Mouse (Mus musculus): ENCODE data around the gene Cox8c. TPM values are rescaled to one million over a fixed set of nuclear protein-coding genes. Genes with fewer than 3 reads are reported as not detected.
A peak's percentile ranks its signal among the peaks of the same experiment; 100 is the strongest.

The Cox8c gene
- not detected in 2 replicates for polyA plus RNA-seq (2016; fragmentation: Nextera tagmentation; extraction: Ambion mirVana)

DNA sequence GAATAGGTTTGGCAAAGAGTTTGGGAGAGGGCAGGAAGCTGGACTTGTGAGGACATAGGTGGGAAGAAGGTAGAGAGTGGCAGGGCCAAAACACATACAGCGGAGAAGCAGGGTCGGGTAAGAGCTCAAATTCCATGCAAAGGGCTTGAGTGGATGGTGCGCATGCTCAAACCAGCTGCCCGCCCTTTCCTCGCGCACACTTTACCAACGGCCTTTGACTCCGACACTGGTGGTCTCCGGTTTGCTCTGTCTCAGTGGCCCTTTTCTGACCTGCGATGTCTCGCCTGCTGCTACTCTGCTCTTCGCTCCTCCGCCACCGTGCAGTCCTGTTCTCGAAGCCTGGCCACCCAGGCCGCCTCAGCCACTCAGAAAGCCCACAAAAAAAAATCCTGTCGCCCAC, at the start of gene Cox8c:
Cox8c (plus strand) TSS at position 226 of the 400 bp plus-strand sequence.
- DNase-seq (ENCODE audit: low spot score) = no peak
- H3K4me3 ChIP-seq = no peak within 1 kb of the TSS
- H3K36me3 ChIP-seq (replicated peaks) = no peaks in the 10 kb centered on the region
- H3K4me1 ChIP-seq = no peaks in the 10 kb centered on the region
- H3K9me3 ChIP-seq = no peaks in the 10 kb centered on the region
- WGBS = 90% methylated on average over 17 of the region's 17 CpGs
- no peaks in the 10 kb centered on the region for H3K27me3 ChIP-seq (replicated peaks; ENCODE audit: low read depth, poor library complexity, severe bottlenecking)
- H3K27ac ChIP-seq (replicated peaks) = no peak within 1 kb of the TSS

DNA sequence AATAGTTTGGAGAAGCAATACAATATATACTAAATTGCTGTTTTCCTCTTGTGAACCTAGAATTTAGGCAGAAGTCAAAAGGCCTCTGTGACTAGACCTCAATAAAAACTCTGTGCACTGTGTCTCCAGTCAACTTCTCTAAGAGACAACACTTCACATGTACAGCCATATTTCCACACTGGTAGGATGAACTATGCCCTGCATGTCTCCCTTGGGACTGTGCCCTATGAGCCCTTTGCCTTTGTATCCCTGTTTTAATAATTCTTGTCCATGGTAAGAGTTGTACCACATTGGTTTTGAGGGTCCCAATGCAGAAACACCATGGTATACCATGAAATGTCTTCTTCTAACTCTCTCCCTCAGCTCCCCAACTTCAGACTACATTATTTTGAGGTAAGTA, 38.3 kb upstream of the Cox8c start:
- no peaks in the 10 kb centered on the region for H3K4me1 ChIP-seq
- H3K9me3 ChIP-seq = no peaks in the 10 kb centered on the region
- no peaks in the 10 kb centered on the region for H3K27me3 ChIP-seq (replicated peaks; ENCODE audit: low read depth, poor library complexity, severe bottlenecking)
- no peak overlapping the region for H3K4me3 ChIP-seq
- DNase-seq (ENCODE audit: low spot score) = no peak
- peaks cover under 1% of the 10 kb centered on the region; the same call in 1 of the 2 replicates for H3K36me3 ChIP-seq (replicated peaks)
- no peak overlapping the region for H3K27ac ChIP-seq (replicated peaks)

- no peak for DNase-seq (ENCODE audit: low spot score)
- Histone ChIP-seq H3K27ac (replicated peaks) (no peak overlapping the region), H3K36me3 (replicated peaks) (peaks cover 14% of the 10 kb centered on the region), H3K9me3 (no peaks in the 10 kb centered on the region), H3K27me3 (replicated peaks; ENCODE audit: low read depth, poor library complexity, severe bottlenecking) (no peaks in the 10 kb centered on the region), H3K4me3 (no peak overlapping the region), H3K4me1 (no peaks in the 10 kb centered on the region)
- WGBS = 97% methylated on average over 2 of the region's 2 CpGs
Observed at GRCm38 (mm10) chr12:102869802-102870201, 29.3 kb upstream of the Cox8c start.

GRCm38 (mm10) chr12:102870527-102870926, 28.6 kb upstream of the Cox8c start:
- peaks cover 1% of the 10 kb centered on the region; the same call in 1 of the 2 replicates for H3K4me1 ChIP-seq
- no peaks in the 10 kb centered on the region for H3K27me3 ChIP-seq (replicated peaks; ENCODE audit: low read depth, poor library complexity, severe bottlenecking)
- WGBS = 86% methylated on average over 1 of the region's 1 CpGs
- H3K36me3 ChIP-seq (replicated peaks) = peaks cover 14% of the 10 kb centered on the region
- no peak overlapping the region for H3K27ac ChIP-seq (replicated peaks)
- no peaks in the 10 kb centered on the region for H3K9me3 ChIP-seq
- no peak overlapping the region for H3K4me3 ChIP-seq
- DNase-seq (ENCODE audit: low spot score) = no peak

GRCm38 (mm10) chr12:102877301-102878030, 21.6 kb upstream of the Cox8c start:
- Histone ChIP-seq H3K4me1 (peaks cover 20% of the 10 kb centered on the region), H3K9me3 (no peaks in the 10 kb centered on the region), H3K36me3 (replicated peaks) (no peaks in the 10 kb centered on the region), H3K27me3 (replicated peaks; ENCODE audit: low read depth, poor library complexity, severe bottlenecking) (no peaks in the 10 kb centered on the region), H3K27ac (replicated peaks) (peak overlapping the region; percentile 97), H3K4me3 (peak overlapping the region; percentile 97)
- under 1% methylated on average over 70 of the region's 70 CpGs for WGBS
- DNase-seq (ENCODE audit: low spot score) = peak; percentile 70

- peaks cover 20% of the 10 kb centered on the region for H3K4me1 ChIP-seq
- H3K27ac ChIP-seq (replicated peaks) = peak within 1 kb of the TSS; percentile 97
- no peaks in the 10 kb centered on the region for H3K27me3 ChIP-seq (replicated peaks; ENCODE audit: low read depth, poor library complexity, severe bottlenecking)
- H3K4me3 ChIP-seq = peak within 1 kb of the TSS; percentile 97
- H3K9me3 ChIP-seq = no peaks in the 10 kb centered on the region
- DNase-seq (ENCODE audit: low spot score) = peak; percentile 99
- WGBS = under 1% methylated on average over 94 of the region's 95 CpGs
- H3K36me3 ChIP-seq (replicated peaks) = no peaks in the 10 kb centered on the region
Observed at GRCm38 (mm10) chr12:102878031-102878823, 20.9 kb upstream of the Cox8c start, which contains the start of gene Btbd7. TSS of gene Btbd7 (minus strand) at chr12:102878471.

- WGBS = 43% methylated on average over 7 of the region's 7 CpGs
- peaks cover 20% of the 10 kb centered on the region for H3K4me1 ChIP-seq
Observed at GRCm38 (mm10) chr12:102878901-102879300, 20.2 kb upstream of the Cox8c start.

DNA sequence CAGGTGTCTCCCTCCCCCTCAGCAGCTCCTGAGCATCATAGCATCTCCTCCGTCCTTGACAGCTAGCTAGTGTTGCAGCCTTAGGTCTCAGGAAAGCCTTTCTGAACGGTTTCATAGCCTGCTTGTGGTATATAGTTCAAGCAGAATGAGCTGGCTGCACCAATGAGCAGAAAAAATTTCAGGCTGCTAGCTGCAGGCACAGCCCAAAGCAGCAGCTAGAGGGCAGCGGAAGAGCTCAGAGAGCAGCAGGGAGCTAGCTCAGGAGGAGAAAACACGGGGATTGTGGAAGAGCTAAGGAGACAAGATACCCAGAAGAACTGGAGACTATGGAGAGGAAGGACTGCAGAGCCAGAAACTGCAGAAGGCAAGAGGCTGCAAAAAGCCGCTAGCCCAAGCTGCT, 13.4 kb upstream of the Cox8c start:
- Histone ChIP-seq H3K27ac (replicated peaks) (no peak overlapping the region), H3K4me1 (peaks cover 24% of the 10 kb centered on the region), H3K27me3 (replicated peaks; ENCODE audit: low read depth, poor library complexity, severe bottlenecking) (no peaks in the 10 kb centered on the region), H3K9me3 (no peaks in the 10 kb centered on the region), H3K36me3 (replicated peaks) (no peaks in the 10 kb centered on the region), H3K4me3 (no peak overlapping the region)
- WGBS = 18% methylated on average over 5 of the region's 5 CpGs
- no peak for DNase-seq (ENCODE audit: low spot score)

More at GRCm38 (mm10) chr12:102878901-102879300, 20.2 kb upstream of the Cox8c start:
- Histone ChIP-seq H3K36me3 (replicated peaks) (no peaks in the 10 kb centered on the region), H3K27me3 (replicated peaks; ENCODE audit: low read depth, poor library complexity, severe bottlenecking) (no peaks in the 10 kb centered on the region), H3K9me3 (no peaks in the 10 kb centered on the region), H3K27ac (replicated peaks) (peak overlapping the region; percentile 97), H3K4me3 (peak overlapping the region; percentile 97)
- DNase-seq (ENCODE audit: low spot score) = no peak

GRCm38 (mm10) chr12:102887366-102887765, 11.8 kb upstream of the Cox8c start:
- Histone ChIP-seq H3K27me3 (replicated peaks; ENCODE audit: low read depth, poor library complexity, severe bottlenecking) (no peaks in the 10 kb centered on the region), H3K4me3 (no peak overlapping the region), H3K9me3 (no peaks in the 10 kb centered on the region), H3K27ac (replicated peaks) (no peak overlapping the region), H3K4me1 (peaks cover 24% of the 10 kb centered on the region), H3K36me3 (replicated peaks) (no peaks in the 10 kb centered on the region)
- DNase-seq (ENCODE audit: low spot score) = no peak
- 52% methylated on average over 10 of the region's 10 CpGs for WGBS

GRCm38 (mm10) chr12:102888568-102888967, 10.5 kb upstream of the Cox8c start:
- no peak for DNase-seq (ENCODE audit: low spot score)
- H3K27me3 ChIP-seq (replicated peaks; ENCODE audit: low read depth, poor library complexity, severe bottlenecking) = no peaks in the 10 kb centered on the region
- peaks cover 24% of the 10 kb centered on the region for H3K4me1 ChIP-seq
- 51% methylated on average over 5 of the region's 5 CpGs for WGBS
- no peak overlapping the region for H3K4me3 ChIP-seq
- no peak overlapping the region for H3K27ac ChIP-seq (replicated peaks)
- no peaks in the 10 kb centered on the region for H3K9me3 ChIP-seq
- H3K36me3 ChIP-seq (replicated peaks) = no peaks in the 10 kb centered on the region

- no peaks in the 10 kb centered on the region for H3K27me3 ChIP-seq (replicated peaks; ENCODE audit: low read depth, poor library complexity, severe bottlenecking)
- H3K36me3 ChIP-seq (replicated peaks) = no peaks in the 10 kb centered on the region
- H3K4me3 ChIP-seq = no peak overlapping the region
- no peak for DNase-seq (ENCODE audit: low spot score)
- no peaks in the 10 kb centered on the region for H3K4me1 ChIP-seq
- H3K9me3 ChIP-seq = no peaks in the 10 kb centered on the region
- H3K27ac ChIP-seq (replicated peaks) = no peak overlapping the region
- 41% methylated on average over 3 of the region's 3 CpGs for WGBS
Observed at GRCm38 (mm10) chr12:102908191-102908590, 9.1 kb downstream of the Cox8c start.

DNA sequence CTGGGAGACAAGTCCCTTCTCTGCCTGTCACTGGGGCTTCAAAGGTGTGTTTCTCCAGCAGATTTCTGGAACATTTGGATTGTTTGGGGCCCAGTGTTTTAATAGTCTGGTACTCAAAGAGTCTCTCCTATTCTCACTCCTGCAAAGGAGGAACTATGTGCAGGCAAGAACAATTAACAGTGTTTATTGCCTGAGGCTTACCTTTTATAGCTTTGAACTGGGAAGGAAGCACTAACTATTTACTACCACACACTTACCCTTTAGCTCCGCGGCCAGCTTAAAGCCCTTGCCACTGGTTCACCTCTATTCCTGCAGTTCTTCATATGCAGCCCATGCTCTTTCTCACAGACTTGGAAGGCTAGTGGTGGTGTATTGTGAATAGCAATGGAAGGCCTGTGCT, 17.0 kb downstream of the Cox8c start:
- WGBS = 91% methylated on average over 2 of the region's 2 CpGs
- Histone ChIP-seq H3K27ac (replicated peaks) (no peak overlapping the region), H3K4me1 (no peaks in the 10 kb centered on the region), H3K36me3 (replicated peaks) (no peaks in the 10 kb centered on the region), H3K4me3 (no peak overlapping the region), H3K9me3 (no peaks in the 10 kb centered on the region), H3K27me3 (replicated peaks; ENCODE audit: low read depth, poor library complexity, severe bottlenecking) (no peaks in the 10 kb centered on the region)
- no peak for DNase-seq (ENCODE audit: low spot score)

DNA sequence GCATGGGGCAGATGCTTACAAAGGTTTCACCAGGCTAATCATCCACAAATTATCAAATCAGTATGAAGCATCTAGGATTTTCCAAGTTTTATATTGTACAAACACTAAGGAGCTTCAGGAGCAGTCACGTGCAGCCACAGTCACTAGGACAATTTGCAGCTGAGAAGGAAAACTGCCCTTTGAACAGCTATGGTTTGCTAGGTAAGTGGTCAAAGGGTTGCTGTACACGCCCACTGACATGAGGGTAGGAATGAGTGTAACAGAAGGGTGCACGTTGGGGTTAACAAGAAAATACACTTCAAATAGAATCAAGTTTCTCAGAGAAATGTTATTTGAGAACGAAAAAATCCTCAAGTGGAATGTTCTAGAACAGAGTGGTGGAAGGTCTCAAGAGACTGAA, 30.6 kb downstream of the Cox8c start:
- WGBS = 78% methylated on average over 4 of the region's 4 CpGs

More for the DNA sequence above, 30.6 kb downstream of the Cox8c start:
- Histone ChIP-seq H3K4me1 (no peaks in the 10 kb centered on the region), H3K36me3 (replicated peaks) (no peaks in the 10 kb centered on the region), H3K4me3 (no peak overlapping the region), H3K27ac (replicated peaks) (no peak overlapping the region), H3K27me3 (replicated peaks; ENCODE audit: low read depth, poor library complexity, severe bottlenecking) (no peaks in the 10 kb centered on the region), H3K9me3 (no peaks in the 10 kb centered on the region)
- DNase-seq (ENCODE audit: low spot score) = no peak

Measured in embryonic facial prominence, embryonic 10.5 days (tissue).